Mouse (Mus musculus): ENCODE measurements around the gene Gm49368. TPM values are rescaled to one million over a fixed set of nuclear protein-coding genes. Genes with fewer than 3 reads are reported as not detected.

Gene Gm49368
- polyA plus RNA-seq, 1 experiment from 2014 or later: not detected

Other genes starting within 250 kb of the Gm49368 start
- 17.8 and 22.2 TPM in 2 replicates for gene Stx4a, start 238.4 kb upstream of the Gm49368 start, polyA plus RNA-seq (2015; fragmentation: Nextera tagmentation; extraction: Ambion mirVana)
- gene Stx1b, start 238.1 kb upstream of the Gm49368 start, polyA plus RNA-seq (2015; fragmentation: Nextera tagmentation; extraction: Ambion mirVana): 37.9 and 50.8 TPM in 2 replicates
- gene Zfp646, start 186.5 kb upstream of the Gm49368 start, polyA plus RNA-seq (2015; fragmentation: Nextera tagmentation; extraction: Ambion mirVana): 14.4 and 15.4 TPM in 2 replicates
- 43.4 and 45.4 TPM in 2 replicates for gene Zfp668, start 185.9 kb upstream of the Gm49368 start, polyA plus RNA-seq (2015; fragmentation: Nextera tagmentation; extraction: Ambion mirVana)
- 0.87 and 1.3 TPM in 2 replicates for gene Prss53, start 171.7 kb upstream of the Gm49368 start, polyA plus RNA-seq (2015; fragmentation: Nextera tagmentation; extraction: Ambion mirVana)
- gene Gm21974, start 167.2 kb upstream of the Gm49368 start, polyA plus RNA-seq (2015; fragmentation: Nextera tagmentation; extraction: Ambion mirVana): not detected in 2 replicates
- 63.9 and 74.4 TPM in 2 replicates for gene Vkorc1, start 167.1 kb upstream of the Gm49368 start, polyA plus RNA-seq (2015; fragmentation: Nextera tagmentation; extraction: Ambion mirVana)
- 79.4 and 81.7 TPM in 2 replicates for gene Bckdk, start 158.6 kb upstream of the Gm49368 start, polyA plus RNA-seq (2015; fragmentation: Nextera tagmentation; extraction: Ambion mirVana)
- gene Kat8, start 150.2 kb upstream of the Gm49368 start, polyA plus RNA-seq (2015; fragmentation: Nextera tagmentation; extraction: Ambion mirVana): 53.3 and 55.4 TPM in 2 replicates
- 0.19 and 0.32 TPM in 2 replicates for gene Prss8, start 132.6 kb upstream of the Gm49368 start, polyA plus RNA-seq (2015; fragmentation: Nextera tagmentation; extraction: Ambion mirVana)
- 13.2 TPM in 2 replicates for gene Prss36, start 116.0 kb upstream of the Gm49368 start, polyA plus RNA-seq (2015; fragmentation: Nextera tagmentation; extraction: Ambion mirVana)
- 342 and 386 TPM in 2 replicates for gene Fus, start 95.2 kb upstream of the Gm49368 start, polyA plus RNA-seq (2015; fragmentation: Nextera tagmentation; extraction: Ambion mirVana)
- gene Pycard, start 68.8 kb upstream of the Gm49368 start, polyA plus RNA-seq (2015; fragmentation: Nextera tagmentation; extraction: Ambion mirVana): 4.9 and 5.1 TPM in 2 replicates
- gene Trim72, start 58.7 kb upstream of the Gm49368 start, polyA plus RNA-seq (2015; fragmentation: Nextera tagmentation; extraction: Ambion mirVana): not detected in 2 replicates
- 0.99 and 1.1 TPM in 2 replicates for gene Itgam, start within 50 bp of the Gm49368 start, polyA plus RNA-seq (2015; fragmentation: Nextera tagmentation; extraction: Ambion mirVana)
- gene Itgax, start 66.9 kb downstream of the Gm49368 start, polyA plus RNA-seq (2015; fragmentation: Nextera tagmentation; extraction: Ambion mirVana): not detected in 2 replicates
- gene Itgad, start 91.7 kb downstream of the Gm49368 start, polyA plus RNA-seq (2015; fragmentation: Nextera tagmentation; extraction: Ambion mirVana): not detected in 2 replicates
- 0.39 TPM in 1 of 2 replicates, not detected in the other for gene Cox6a2, start 143.7 kb downstream of the Gm49368 start, polyA plus RNA-seq (2015; fragmentation: Nextera tagmentation; extraction: Ambion mirVana)
- gene Armc5, start 174.7 kb downstream of the Gm49368 start, polyA plus RNA-seq (2015; fragmentation: Nextera tagmentation; extraction: Ambion mirVana): 10.4 and 11.2 TPM in 2 replicates
- gene 9130023H24Rik, start 175.3 kb downstream of the Gm49368 start, polyA plus RNA-seq (2015; fragmentation: Nextera tagmentation; extraction: Ambion mirVana): 9.1 and 9.9 TPM in 2 replicates
- 15.0 and 16.8 TPM in 2 replicates for gene Tgfb1i1, start 184.1 kb downstream of the Gm49368 start, polyA plus RNA-seq (2015; fragmentation: Nextera tagmentation; extraction: Ambion mirVana)
- not detected in 2 replicates for gene Slc5a2, start 203.0 kb downstream of the Gm49368 start, polyA plus RNA-seq (2015; fragmentation: Nextera tagmentation; extraction: Ambion mirVana)
- gene BC017158, start 235.5 kb downstream of the Gm49368 start, polyA plus RNA-seq (2015; fragmentation: Nextera tagmentation; extraction: Ambion mirVana): 12.5 and 16.4 TPM in 2 replicates